Mouse (Mus musculus): ENCODE data around the gene Ripor3. TPM values are rescaled to one million over a fixed set of nuclear protein-coding genes. Genes with fewer than 3 reads are reported as not detected.
A peak's percentile ranks its signal among the peaks of the same experiment; 100 is the strongest.
"Not testable (repeated sequence)": the region's sequence is repeated elsewhere in the genome, so short reads cannot be mapped to it uniquely, and the experiment has no call there.

Ripor3 gene
- polyA plus RNA-seq (2015; fragmentation: Nextera tagmentation; extraction: Ambion mirVana), result 0.26 and 0.31 TPM in 2 replicates

GRCm38 (mm10) chr2:168009936-168010668 is at the start of gene Ripor3:
Gene Ripor3, minus strand, starts transcription at chr2:168010618.
- no peak within 1 kb of the TSS for H3K4me3 ChIP-seq
- no peak for ATAC-seq (ENCODE audit: low FRiP score)
- no peak within 1 kb of the TSS for H3K27ac ChIP-seq
- H3K4me2 ChIP-seq, result no peak within 1 kb of the TSS
- WGBS, result 39% methylated on average over 9 of the region's 9 CpGs
- H3K9ac ChIP-seq, result 0 out of 2 replicates have a peak within 1 kb of the TSS, but pooled peaks have one; percentile 5
- H3K36me3 ChIP-seq, result no peaks in the 10 kb centered on the region
- peaks cover 16% of the 10 kb centered on the region for H3K4me1 ChIP-seq (replicated peaks)
- H3K27me3 ChIP-seq, result 0 out of 2 replicates have a peak, but pooled peaks cover 3% of the 10 kb centered on the region
- no peaks in the 10 kb centered on the region for H3K9me3 ChIP-seq

- H3K36me3 ChIP-seq, result no peaks in the 10 kb centered on the region
- WGBS, result 84% methylated on average over 6 of the region's 6 CpGs
- H3K9ac ChIP-seq, result no peak overlapping the region
- 0 out of 2 replicates have a peak, but pooled peaks cover 7% of the 10 kb centered on the region for H3K27me3 ChIP-seq
- no peaks in the 10 kb centered on the region for H3K4me1 ChIP-seq (replicated peaks)
- no peak for ATAC-seq (ENCODE audit: low FRiP score)
- H3K4me2 ChIP-seq, result no peak overlapping the region
- no peak overlapping the region for H3K4me3 ChIP-seq
- H3K9me3 ChIP-seq, result no peaks in the 10 kb centered on the region
- H3K27ac ChIP-seq, result no peak overlapping the region
Measured at GRCm38 (mm10) chr2:168059200-168059790, 48.9 kb upstream of the Ripor3 start.

GRCm38 (mm10) chr2:168058488-168059199 is 48.2 kb upstream of the Ripor3 start:
- no peak overlapping the region for H3K27ac ChIP-seq
- H3K9ac ChIP-seq, result no peak overlapping the region
- 0 out of 2 replicates have a peak, but pooled peaks cover 7% of the 10 kb centered on the region for H3K27me3 ChIP-seq
- H3K4me2 ChIP-seq, result no peak overlapping the region
- H3K4me1 ChIP-seq (replicated peaks), result no peaks in the 10 kb centered on the region
- no peaks in the 10 kb centered on the region for H3K9me3 ChIP-seq
- ATAC-seq (ENCODE audit: low FRiP score), result no peak
- no peaks in the 10 kb centered on the region for H3K36me3 ChIP-seq
- H3K4me3 ChIP-seq, result no peak overlapping the region
- WGBS, result 31% methylated on average over 13 of the region's 13 CpGs

GRCm38 (mm10) chr2:168057876-168058275 is 47.5 kb upstream of the Ripor3 start:
- H3K36me3 ChIP-seq; H3K27ac ChIP-seq; H3K4me1 ChIP-seq (replicated peaks); H3K27me3 ChIP-seq; H3K4me3 ChIP-seq; ATAC-seq (ENCODE audit: low FRiP score); H3K9me3 ChIP-seq; H3K9ac ChIP-seq; H3K4me2 ChIP-seq: not testable (repeated sequence)
- WGBS, result 78% methylated on average over 2 of the region's 2 CpGs

- 66% methylated on average over 8 of the region's 8 CpGs for WGBS
- H3K36me3 ChIP-seq, result no peaks in the 10 kb centered on the region
- no peaks in the 10 kb centered on the region for H3K4me1 ChIP-seq (replicated peaks)
- peaks cover 21% of the 10 kb centered on the region for H3K27me3 ChIP-seq
- no peak for ATAC-seq (ENCODE audit: low FRiP score)
- H3K4me3 ChIP-seq, result no peak overlapping the region
- H3K9me3 ChIP-seq, result no peaks in the 10 kb centered on the region
- no peak overlapping the region for H3K27ac ChIP-seq
- no peak overlapping the region for H3K4me2 ChIP-seq
- H3K9ac ChIP-seq, result no peak overlapping the region
Measured at GRCm38 (mm10) chr2:168056666-168056933, 46.2 kb upstream of the Ripor3 start.

GRCm38 (mm10) chr2:168055910-168056665 is 45.7 kb upstream of the Ripor3 start:
- H3K4me3 ChIP-seq, result no peak overlapping the region
- H3K27ac ChIP-seq, result no peak overlapping the region
- ATAC-seq (ENCODE audit: low FRiP score), result no peak
- no peaks in the 10 kb centered on the region for H3K9me3 ChIP-seq
- H3K4me1 ChIP-seq (replicated peaks), result no peaks in the 10 kb centered on the region
- no peak overlapping the region for H3K9ac ChIP-seq
- no peak overlapping the region for H3K4me2 ChIP-seq
- H3K36me3 ChIP-seq, result no peaks in the 10 kb centered on the region
- WGBS, result 40% methylated on average over 14 of the region's 14 CpGs
- H3K27me3 ChIP-seq, result peaks cover 26% of the 10 kb centered on the region

GRCm38 (mm10) chr2:168054142-168054541 is 43.7 kb upstream of the Ripor3 start:
- peaks cover 15% of the 10 kb centered on the region for H3K4me1 ChIP-seq (replicated peaks)
- H3K27me3 ChIP-seq, result peaks cover 45% of the 10 kb centered on the region
- H3K27ac ChIP-seq, result no peak overlapping the region
- H3K4me3 ChIP-seq, result no peak overlapping the region
- ATAC-seq (ENCODE audit: low FRiP score), result no peak
- no peak overlapping the region for H3K4me2 ChIP-seq
- 92% methylated on average over 11 of the region's 11 CpGs for WGBS
- no peak overlapping the region for H3K9ac ChIP-seq
- no peaks in the 10 kb centered on the region for H3K9me3 ChIP-seq
- H3K36me3 ChIP-seq, result no peaks in the 10 kb centered on the region

- Histone ChIP-seq H3K9ac (no peak overlapping the region), H3K4me1 (replicated peaks) (peaks cover 18% of the 10 kb centered on the region), H3K4me2 (no peak overlapping the region), H3K27me3 (peaks cover 52% of the 10 kb centered on the region), H3K9me3 (no peaks in the 10 kb centered on the region), H3K4me3 (no peak overlapping the region), H3K27ac (no peak overlapping the region), H3K36me3 (no peaks in the 10 kb centered on the region)
- 19% methylated on average over 2 of the region's 2 CpGs for WGBS
- ATAC-seq (ENCODE audit: low FRiP score), result no peak
Measured at GRCm38 (mm10) chr2:168052689-168053088, 42.3 kb upstream of the Ripor3 start.

- H3K4me3 ChIP-seq, result no peak overlapping the region
- no peak for ATAC-seq (ENCODE audit: low FRiP score)
- H3K4me2 ChIP-seq, result no peak overlapping the region
- no peak overlapping the region for H3K9ac ChIP-seq
- no peak overlapping the region for H3K27ac ChIP-seq
- WGBS, result 85% methylated on average over 1 of the region's 1 CpGs
- peaks cover 55% of the 10 kb centered on the region for H3K27me3 ChIP-seq
- no peaks in the 10 kb centered on the region for H3K36me3 ChIP-seq
- H3K9me3 ChIP-seq, result no peaks in the 10 kb centered on the region
- H3K4me1 ChIP-seq (replicated peaks), result peaks cover 18% of the 10 kb centered on the region
Measured at GRCm38 (mm10) chr2:168052156-168052555, 41.7 kb upstream of the Ripor3 start.

GRCm38 (mm10) chr2:168050000-168050942 is 39.9 kb upstream of the Ripor3 start:
- peak overlapping the region; percentile 60 for H3K9ac ChIP-seq
- under 1% methylated on average over 56 of the region's 56 CpGs for WGBS
- H3K27ac ChIP-seq, result no peak overlapping the region
- H3K4me1 ChIP-seq (replicated peaks), result peaks cover 21% of the 10 kb centered on the region
- H3K4me3 ChIP-seq, result peak overlapping the region; percentile 41
- no peak for ATAC-seq (ENCODE audit: low FRiP score)
- H3K4me2 ChIP-seq, result peak overlapping the region; percentile 73
- no peaks in the 10 kb centered on the region for H3K9me3 ChIP-seq
- H3K36me3 ChIP-seq, result no peaks in the 10 kb centered on the region
- H3K27me3 ChIP-seq, result peaks cover 69% of the 10 kb centered on the region

- H3K9ac ChIP-seq, result no peak overlapping the region
- no peaks in the 10 kb centered on the region for H3K36me3 ChIP-seq
- WGBS, result 12% methylated on average over 16 of the region's 16 CpGs
- no peaks in the 10 kb centered on the region for H3K9me3 ChIP-seq
- peaks cover 21% of the 10 kb centered on the region for H3K4me1 ChIP-seq (replicated peaks)
- H3K4me2 ChIP-seq, result peak overlapping the region; percentile 73
- H3K27me3 ChIP-seq, result peaks cover 72% of the 10 kb centered on the region
- peak overlapping the region; percentile 41; the same call in 1 of the 2 replicates for H3K4me3 ChIP-seq
- no peak overlapping the region for H3K27ac ChIP-seq
- no peak for ATAC-seq (ENCODE audit: low FRiP score)
Measured at GRCm38 (mm10) chr2:168049002-168049635, 38.7 kb upstream of the Ripor3 start.
